Mouse (Mus musculus): ENCODE results near the gene Itgb7.

Gene Itgb7

DNA sequence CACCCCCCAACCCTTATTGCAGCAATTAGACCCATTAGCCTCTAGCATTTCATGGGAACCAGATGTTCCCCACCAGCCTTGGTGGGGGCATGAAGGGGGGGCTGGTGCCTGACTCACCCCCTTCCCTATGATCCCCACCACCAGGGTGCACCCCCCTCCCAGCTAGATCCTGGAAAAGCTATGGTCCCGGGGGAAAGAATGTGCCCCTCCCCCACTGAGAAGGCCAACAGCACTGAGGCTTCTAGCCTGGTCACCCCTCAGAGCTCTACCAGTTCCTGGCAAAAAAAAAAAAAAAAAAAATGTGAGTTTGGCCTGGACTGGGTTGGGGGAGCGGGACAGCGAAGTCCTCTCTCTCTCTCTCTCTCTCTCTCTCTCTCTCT lies 17.1 kb upstream of the Itgb7 start:
- DNase-seq (ENCODE audit: low spot score in 2 of 2): no peak

DNA sequence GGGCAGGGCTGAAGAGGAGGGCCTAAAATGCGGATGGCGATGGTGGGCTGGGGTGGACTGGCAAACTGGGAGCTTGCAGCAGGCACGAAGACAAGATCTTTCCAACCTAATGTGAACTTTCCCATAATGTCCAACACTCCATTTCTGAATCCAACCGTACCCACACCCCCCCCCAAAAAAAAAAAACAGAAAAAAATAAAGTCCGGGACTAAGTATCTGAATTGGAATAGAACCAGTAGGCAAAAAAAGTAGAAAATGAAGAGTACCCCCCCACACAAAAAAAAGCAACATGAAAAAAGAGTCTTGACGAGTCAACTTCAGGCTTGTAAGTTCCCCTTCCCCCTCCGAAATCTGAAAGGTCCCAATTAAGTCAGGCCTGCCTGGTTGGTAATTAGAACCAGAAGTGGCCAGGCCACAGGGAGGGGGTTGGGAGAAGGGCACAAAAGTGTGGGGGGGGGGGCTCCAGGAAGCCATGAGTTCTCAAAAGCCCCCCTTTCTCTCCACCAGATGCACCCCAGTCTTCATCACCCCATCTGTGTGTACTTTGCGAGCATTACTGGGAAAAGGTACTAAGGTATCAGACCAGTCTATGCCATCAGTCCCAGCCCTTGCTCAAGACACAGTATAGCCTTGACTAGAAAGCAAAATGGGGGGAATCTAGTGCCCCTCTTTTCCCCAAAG lies 16.5 kb upstream of the Itgb7 start:
- DNase-seq (ENCODE audit: low spot score in 2 of 2): no peak

DNA sequence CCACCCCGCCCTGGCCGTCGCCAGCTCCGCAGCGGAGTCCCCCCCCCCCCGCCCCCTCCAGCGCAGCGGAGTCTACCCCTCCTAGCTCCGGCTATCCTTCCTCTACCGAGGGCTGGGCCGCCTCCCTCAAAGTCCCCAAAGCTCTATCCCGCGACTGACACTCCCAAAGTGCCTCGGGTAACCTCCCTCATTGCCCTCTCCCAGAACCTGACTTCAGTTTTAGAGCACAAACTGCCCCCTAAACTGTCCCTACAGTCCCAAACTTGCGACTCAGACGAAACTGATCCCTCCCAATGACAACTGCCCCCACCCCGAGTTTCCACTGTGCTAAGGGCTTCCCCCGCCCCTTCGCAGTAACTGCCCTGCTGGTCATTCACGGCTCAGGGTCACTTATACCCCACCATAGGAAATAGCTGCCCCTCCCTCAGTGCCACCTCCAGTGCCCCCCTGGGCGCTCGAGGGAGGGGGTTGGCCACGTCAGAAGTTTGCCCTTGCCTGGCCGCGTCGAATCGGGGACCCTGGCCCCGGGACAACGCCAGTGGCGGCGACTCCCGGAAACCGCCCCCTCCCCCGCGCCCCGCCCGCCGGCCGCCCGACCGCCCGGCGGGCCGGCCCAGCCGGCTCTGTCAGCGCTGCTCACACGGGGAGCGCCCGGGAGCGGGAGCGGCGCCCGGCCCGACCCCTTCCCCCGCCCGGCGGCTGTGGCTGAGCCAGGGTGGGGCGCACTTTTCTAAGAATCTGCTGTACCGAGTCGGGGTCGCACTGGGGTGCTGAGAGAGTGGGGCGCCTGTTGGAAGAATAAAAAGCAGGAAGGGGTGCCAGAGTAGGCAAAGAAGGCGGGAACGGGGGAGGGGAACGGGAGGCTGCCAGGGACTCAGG lies 15.7 kb upstream of the Itgb7 start:
- peak; percentile 87 to 88 for DNase-seq (ENCODE audit: low spot score in 2 of 2)

DNA sequence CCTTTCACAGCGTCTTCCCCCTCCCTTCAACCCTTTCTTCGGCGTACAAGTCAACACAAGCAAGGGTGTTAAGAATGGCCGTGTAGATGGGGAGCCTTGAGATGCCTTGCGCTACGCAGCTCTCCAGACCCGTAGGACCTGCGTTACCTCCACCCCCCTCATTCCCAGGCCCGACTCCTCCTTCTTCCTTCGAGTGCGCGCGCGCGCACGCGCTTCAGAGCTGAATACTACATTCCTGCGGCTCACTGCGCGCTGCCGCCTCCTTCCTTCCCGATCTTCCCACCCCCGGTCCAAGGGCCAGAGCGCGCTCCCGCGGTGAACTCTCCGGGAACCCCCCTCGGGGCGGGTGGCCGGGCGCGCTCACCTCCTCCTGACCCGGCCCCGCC lies 15.1 kb upstream of the Itgb7 start:
- peak; percentile 98 for DNase-seq (ENCODE audit: low spot score in 2 of 2)

DNA sequence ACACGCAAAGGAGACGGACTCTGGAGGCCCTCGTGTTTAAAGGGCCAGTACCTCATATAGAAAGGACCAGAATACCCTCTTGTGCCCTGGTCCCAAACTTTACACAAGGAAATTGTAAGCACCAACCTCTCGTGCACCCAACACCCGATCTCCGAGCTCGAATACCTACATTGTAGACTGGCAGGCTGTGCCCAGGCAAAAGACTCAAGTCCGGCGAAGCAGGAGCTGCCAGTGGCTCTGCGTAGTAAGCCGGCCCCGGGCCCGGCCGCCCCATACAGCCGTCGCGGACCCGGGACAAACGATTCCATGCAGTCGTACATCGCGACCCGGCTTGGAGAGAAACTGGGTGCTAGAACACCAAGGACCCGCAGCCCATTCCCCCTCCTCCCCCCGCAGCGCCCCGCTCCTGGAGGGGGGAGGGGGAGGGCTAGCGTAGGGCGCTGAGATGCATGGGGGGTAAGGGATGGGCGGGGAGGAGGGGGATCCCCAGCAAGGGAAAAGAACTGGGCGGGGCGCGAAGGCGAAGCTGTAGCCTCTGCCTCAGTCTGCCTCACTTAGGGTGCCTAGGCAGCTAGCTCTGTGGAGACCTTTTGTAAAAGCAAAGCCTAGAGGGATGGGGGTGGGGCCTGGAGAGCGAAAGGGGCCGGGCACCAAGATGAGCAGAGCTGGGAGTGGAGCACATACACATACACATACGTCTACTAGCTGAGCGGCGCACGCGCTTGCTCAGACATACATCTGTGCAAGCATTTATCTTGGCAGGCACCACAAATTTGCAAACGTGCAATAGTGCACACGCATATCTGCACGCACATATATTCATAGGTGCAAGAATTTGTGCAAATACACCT lies 14.4 kb upstream of the Itgb7 start:
- DNase-seq (ENCODE audit: low spot score in 2 of 2): peak; percentile 85 to 88

DNA sequence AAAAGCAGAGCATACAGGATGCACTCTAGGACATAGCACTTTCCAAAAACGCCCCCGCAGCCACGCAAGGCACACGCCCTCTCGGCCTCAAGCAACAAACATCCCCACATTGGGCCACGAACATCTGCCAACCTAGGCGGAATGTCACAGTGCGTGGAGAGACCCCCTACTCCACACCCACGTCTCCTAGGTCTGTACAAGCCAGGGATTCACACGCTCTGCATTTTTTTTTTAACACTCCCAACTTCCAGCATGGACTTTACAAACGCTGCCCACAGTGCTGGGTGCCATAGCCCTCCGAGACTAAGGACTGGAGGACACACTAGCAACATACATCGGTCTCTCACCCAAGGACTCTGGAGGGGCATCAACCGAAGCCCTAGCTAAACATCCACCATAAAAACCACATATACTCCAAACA lies 13.7 kb upstream of the Itgb7 start:
- DNase-seq (ENCODE audit: low spot score in 2 of 2): no peak

DNA sequence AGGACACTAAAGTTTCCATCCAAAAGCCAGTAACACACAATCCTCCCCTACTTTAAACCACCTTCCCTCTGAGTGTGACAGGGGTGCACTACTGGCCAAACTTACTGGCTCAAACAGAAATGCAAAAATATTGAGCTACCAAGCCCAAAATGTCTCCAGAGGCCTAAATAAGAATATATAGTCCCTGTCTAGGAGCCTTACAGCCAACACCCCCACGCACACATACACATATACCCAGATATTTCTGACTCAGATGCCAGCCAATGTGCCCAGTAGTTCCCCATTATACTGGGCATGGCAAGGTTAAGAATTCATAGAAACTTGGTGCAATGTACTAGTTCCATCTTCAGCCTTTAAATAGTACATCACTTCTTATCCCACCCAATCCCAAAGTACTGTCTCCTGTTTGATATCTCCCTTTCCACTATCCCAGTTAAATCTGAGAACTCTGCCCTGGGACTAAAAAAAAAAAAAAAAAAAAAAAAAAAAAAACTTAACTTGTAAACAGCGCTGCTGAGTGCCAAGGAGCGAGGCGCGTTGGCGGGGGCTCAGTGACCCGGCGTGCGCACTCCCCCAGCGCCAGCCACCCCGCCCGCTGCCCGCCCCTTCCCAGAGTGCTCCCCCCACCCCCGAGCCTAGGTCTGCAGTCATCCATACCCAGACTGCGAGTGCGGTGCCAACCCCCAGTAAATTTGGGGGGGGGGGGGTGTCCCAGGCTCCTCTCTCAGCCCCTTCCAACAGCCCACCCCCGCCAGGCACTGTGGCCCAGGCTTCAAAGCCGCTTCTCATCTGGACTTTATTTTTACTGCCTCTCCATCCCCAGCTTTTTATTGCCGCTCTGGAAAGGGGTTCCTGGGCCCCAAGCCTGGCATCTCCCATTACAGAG lies 12.8 kb upstream of the Itgb7 start:
- no peak for DNase-seq (ENCODE audit: low spot score in 2 of 2)

DNA sequence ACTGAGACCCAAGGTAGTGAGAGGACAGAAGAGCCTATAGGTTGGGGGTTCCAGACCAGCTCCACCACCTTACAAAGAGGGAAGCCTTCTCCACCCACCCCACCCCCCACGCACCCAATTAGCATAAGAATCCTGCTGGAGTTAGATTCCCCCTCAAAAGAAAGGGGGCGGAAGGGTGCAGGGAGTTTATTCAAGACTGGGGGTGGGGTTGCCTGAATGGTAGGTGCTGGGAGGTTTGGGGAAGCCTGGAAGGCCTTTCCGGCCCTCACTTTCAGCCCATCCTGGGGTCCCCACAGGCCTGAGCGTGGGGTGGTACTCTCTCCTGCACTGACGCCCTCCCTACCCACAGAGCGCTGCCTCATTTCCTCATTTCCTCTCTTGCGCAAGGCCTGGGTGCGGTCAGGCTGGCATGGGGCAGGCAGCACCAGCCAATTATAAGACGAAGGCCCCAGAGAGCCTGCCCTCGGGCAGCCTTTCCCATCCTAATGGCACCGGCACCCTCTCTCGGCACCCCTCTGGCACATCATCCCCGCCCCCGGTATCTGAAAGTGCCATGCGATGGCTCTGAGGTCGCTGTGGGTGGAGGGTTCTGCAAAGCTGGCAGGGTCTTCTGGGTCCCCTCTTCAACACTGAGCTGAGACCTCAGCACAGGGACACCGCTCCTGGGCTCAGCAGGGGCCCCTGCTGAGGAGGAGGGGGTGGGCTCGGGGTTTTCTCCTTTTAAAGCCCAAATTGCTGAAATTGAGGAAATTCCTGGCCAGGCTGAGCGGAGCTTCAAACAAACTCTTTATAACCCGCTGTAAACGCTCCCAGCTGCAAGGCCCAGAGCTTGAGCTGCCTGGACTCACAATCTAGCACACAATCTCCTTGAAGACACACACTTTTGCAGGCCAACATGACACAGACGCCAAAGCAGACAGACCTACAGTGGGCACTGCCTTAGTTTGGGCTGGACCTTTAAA lies 11.8 kb upstream of the Itgb7 start:
- peak; percentile 73 to 81 for DNase-seq (ENCODE audit: low spot score in 2 of 2)

DNA sequence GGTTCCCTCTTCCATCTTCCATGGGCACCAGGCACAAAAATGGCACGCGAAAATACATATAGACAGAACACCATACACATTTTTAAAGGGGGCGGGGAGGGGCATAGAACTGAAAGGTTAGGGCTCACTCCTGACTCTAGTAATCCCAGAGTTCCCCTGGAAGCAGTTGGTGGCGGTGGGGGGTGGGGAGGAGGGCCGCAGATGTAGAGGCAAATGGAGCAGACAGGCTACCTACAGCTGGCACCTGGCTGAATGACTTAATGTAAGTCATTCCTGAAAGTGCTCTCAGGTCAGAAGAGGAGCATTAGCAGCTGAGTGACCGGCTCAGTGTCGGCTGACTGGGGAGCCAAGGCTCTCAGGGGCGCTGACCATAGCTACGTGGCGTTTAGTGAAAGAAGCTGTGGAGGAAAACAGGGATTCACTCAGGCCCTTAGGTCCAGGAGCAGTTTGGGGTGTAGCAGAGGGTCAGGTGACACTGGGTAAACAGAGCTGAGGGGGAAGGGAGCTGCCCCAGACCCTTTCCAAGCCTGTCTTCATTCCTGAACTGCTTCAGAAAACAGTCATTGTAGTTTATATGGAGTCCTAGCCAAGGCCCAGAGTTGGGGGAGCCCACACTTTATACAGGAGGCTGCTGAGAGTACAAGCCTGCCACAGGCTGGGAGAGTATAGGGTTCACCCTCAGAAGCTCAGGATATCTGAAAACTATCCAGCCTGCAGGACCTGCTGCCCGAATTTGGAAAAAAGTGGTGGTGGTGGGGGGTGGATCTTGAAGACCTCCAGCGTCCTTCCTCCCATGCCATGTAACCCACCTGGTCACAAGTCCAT lies 10.9 kb upstream of the Itgb7 start:
- DNase-seq (ENCODE audit: low spot score in 2 of 2): no peak

DNA sequence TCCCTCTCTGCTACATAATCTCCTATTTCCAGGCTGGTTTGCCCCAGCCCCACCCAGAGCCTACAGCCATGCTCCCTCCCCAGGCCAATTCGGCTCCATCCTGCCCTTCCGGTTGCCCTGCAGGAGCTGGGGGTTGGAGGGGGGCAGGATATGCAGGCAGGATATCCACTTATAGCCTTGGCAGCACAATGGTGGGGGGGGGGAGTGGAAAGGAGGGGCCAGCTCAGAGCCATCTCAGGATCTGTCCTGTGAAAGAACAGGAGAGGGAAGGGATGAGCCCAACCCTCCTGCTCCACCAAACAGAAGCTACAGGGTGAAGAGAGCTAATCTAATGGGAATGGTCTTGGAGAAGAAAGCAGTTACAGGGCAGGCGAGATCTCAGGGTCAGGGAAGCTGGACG lies 8.9 kb upstream of the Itgb7 start:
- peak; percentile 60 to 79 for DNase-seq (ENCODE audit: low spot score in 2 of 2)

DNA sequence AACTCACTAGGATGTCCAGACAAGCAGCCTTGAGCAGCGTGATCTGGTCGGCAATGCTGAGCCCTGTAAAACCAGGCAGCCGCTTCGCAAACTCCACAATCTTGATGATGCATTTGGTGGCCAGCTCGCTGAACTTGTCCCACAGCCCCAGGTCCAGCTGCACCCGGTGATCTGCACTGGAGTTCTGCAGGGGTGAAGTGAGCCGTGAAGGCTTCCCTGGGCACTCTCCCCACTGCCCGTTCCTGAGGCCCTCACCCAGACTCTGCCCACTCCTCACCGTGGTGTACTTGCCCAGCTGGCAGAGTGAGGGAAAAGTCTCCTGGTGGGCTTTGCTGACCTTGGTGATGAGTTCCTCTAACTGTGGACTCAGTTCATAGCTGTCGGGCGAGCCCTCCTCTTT lies 8.1 kb upstream of the Itgb7 start:
- DNase-seq (ENCODE audit: low spot score in 2 of 2): no peak

DNA sequence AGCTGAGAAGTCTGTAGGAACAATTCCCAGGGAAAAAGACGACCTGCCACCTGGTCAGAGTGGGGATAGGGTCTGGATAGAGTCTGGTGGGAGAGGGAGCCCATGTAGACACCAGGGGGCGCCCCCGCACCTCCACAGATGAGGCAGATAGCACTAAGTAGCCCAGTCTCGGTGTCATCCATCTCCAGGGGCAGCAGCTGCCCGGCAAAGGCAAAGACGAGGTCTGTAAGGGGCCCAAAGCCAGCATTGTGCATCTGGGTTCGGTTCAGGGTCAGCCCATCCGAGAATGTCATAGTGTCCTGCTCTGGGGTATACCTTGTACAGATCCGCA lies 7.5 kb upstream of the Itgb7 start:
- DNase-seq (ENCODE audit: low spot score in 2 of 2): peak; percentile 73 to 76

DNA sequence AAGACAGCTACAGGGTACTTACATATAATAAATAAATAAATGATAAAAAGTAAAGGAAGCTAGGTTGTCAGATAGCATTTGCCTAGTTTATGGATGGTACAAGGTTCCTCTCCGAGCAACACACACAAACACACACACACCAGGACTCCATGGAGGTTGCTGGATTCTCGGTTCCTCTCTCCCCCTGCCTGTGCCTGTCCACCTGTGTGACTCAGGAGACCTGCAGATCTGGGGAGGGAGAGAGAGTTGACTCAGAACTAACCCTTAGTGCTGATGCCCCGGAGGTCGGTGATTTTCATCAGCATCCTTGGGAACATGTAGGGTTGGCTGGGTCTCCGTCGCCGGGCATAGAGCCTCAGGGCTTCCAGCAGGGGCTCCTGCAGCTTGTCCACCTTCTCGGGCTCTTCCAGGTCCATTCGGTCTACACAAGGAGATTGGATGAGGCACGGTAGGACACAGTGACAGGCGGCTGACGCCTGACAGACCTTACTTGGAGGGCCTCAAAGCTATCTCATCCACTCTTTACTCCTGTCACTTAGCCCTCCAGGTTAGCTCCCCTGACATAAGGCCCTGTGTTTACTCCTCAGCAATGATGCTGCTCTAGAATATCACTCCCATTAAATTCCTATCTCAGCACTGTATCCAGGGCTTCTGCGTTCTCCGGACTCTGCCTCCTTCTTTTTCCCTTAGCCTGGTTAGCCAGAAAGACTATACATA lies 7.0 kb upstream of the Itgb7 start:
- DNase-seq (ENCODE audit: low spot score in 2 of 2): no peak

DNA sequence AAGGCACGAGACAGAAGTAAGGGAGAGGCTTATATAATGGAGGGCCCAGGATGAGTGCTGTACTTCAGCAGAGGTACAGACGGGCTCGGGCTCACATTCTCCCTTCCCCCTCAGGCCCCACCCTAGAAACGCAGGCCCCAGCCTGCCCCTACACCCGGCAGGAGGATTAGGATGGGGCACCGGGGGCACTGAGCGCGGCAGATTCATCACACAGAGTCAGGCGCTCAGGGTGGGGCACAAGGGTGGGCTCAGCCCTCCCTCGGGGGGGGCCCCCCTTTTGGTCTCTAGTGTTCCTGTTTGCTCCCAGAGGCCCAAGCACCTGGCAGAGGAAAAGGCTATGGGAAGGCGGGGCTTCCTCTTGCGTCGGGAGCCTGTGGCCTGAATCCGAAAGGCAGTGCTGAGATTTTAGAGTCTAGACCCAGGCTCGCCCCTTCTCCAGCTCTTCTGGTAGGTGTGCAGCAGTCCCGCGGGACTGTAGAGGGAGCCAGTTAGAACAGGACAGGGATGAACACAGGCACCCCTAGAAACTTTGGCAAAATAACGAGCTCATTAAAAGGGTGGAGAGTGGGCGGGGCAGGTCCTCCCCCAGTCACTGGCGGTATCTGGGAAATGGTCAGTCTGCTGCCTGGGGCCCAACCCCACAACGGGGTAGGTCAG lies 3.8 kb upstream of the Itgb7 start:
- peak; percentile 50 to 70 for DNase-seq (ENCODE audit: low spot score in 2 of 2)

DNA sequence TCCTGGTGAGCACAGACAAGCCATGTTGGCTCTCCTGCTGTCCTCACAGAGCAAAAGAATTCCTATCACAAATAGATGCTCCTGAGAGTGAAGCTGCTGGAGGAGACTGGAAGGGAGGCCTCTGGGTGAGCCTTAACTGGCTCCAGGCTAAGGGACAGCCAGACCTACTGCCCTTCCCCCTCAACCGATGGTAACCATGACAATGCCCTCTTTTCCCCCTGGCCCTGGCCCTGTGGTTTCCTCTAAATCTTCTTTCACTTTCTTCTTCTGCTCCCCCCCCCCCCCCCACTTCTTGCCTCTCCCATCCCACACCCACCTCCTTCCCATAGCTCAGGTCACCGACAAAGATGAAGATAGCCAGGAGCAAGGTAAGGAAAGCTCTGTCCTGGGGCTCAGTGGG lies 2.2 kb upstream of the Itgb7 start:
- no peak for DNase-seq (ENCODE audit: low spot score in 2 of 2)

DNA sequence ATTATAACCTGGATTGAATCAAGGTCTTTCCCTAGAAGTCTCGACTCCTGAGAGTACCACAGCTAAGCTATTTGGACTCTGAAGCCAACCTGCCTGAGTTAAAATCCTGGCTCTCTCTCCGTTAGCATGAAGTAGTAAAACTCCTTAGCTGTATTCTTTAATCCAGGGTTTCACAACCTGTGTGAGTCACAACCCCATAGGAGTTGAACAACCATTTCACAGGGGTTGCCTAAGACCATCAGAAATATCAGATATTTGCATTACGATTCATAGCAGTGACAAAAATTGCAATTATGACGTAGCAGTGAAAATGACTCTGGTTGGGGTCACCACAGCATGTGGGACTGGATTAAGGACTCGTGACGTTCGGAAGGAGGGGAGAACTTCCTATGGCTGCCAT lies 1.0 kb upstream of the Itgb7 start:
- DNase-seq (ENCODE audit: low spot score in 2 of 2): no peak

DNA sequence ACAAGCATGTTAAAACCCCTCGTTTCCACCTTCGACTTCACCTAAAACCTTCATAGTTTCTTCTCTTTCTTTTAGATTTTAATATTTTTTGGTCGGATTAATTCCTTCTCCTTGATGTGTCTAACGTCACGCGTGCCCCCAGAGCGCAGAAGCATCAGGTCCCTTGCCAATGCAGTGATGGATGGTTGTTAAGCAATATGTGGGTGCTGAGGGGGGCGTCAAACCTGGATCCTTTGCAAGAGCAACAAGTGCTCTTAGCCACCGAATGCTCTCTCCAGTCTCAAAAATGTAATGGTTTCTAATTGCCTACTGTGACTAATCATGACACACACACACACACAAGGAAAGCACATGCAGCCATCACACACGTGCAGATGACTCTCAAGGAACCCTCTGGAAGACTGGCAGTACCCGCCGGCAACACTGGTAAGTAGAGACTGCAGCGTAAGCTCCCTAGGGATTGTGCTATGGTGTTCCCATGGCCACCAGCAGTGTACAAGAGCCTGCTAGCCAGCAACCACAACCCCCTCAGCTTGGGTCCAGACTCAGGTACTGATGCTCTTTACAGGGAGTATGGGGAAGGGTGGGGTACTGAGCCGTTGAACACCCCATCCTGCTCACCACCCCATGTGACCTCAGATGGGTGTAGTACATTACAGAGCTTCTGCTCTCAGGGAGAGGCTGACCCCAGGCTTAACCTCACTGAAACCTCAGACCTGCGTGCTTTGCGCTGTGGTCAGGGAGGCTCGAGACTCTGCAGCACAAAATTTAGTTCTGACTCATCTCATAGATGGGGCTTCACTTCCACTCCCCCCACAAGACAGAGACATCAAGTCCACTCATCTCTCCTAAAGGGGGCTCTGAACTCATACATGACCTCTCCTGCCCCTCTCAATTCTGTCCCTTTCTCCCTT lies 1.1 kb downstream of the Itgb7 start:
- no peak for DNase-seq (ENCODE audit: low spot score in 2 of 2)

Data from heart, adult 9 months (tissue).